Mouse (Mus musculus): Measurements from ENCODE around the gene Fabp7. TPM values are rescaled to one million over a fixed set of nuclear protein-coding genes. Genes with fewer than 3 reads are reported as not detected.

Fabp7 gene
- polyA plus RNA-seq, 1 experiment from 2014 or later, result 2,237 TPM

DNA sequence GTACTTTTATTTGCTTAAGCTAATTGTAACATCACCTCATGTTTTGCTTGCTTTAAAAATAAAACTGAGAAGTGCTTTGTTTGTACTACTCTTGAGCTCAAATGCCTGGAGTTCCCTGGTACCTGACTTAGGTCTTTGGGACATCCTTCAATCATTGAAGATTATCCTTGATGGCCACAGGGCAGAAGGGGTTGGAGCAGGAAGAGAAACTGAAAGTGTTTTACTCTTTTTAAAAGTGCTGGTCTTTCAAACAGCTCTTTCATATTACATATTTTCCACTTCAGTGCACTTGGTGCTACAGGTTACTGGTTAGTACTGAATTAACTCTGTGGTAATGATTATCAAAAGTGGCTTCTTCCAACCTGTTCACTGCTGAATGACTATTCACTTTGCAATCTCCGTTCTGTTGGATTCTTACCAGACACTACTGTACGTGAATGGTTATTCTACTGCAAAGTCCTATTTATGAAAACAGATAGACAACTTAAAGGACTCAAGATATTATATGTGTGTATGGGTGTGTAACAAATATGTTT lies 29.4 kb upstream of the Fabp7 start:
- Histone ChIP-seq H3K9me3 (ENCODE audit: control insufficient read depth, low read length) (no peaks in the 10 kb centered on the region), H3K36me3 (ENCODE audit: control insufficient read depth, insufficient read depth, low read length) (no peaks in the 10 kb centered on the region), H3K4me3 (ENCODE audit: low read depth, low read length) (no peak overlapping the region), H3K9ac (replicated peaks; ENCODE audit: low read depth, low read length) (no peak overlapping the region), H3K27me3 (ENCODE audit: control insufficient read depth, insufficient read depth, low read length) (no peaks in the 10 kb centered on the region), H3K4me1 (ENCODE audit: control insufficient read depth, insufficient read depth, low read length) (no peaks in the 10 kb centered on the region), H3K4me2 (ENCODE audit: low read depth, low read length) (no peak overlapping the region), H3K27ac (ENCODE audit: low read depth, low read length) (no peak overlapping the region)
- ATAC-seq (ENCODE audit: low read depth), result no peak
- whole genome bisulfite sequencing, result 97% methylated on average over 2 of the region's 2 CpGs

DNA sequence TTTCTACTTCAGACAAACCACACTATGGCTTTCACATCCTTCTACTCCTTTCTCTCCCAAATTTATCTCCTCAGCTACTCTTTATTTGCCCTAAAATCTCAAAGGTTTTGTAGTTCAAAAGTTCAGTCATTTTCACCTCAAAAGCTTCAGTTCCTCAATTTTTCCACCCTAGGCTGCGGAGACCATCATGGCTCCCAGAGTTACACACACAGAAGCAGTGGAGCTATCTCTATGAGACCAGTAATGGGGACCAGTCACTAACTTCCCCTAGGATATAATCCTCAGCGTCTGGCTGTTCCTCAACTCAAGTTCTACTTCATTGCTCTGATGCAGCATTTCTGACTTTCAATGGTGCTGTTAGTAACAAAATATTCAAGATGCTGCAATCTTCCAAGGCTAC lies 25.7 kb upstream of the Fabp7 start:
- H3K27ac ChIP-seq (ENCODE audit: low read depth, low read length), result no peak overlapping the region
- H3K4me2 ChIP-seq (ENCODE audit: low read depth, low read length), result no peak overlapping the region
- H3K9me3 ChIP-seq (ENCODE audit: control insufficient read depth, low read length), result no peaks in the 10 kb centered on the region
- H3K27me3 ChIP-seq (ENCODE audit: control insufficient read depth, insufficient read depth, low read length), result no peaks in the 10 kb centered on the region
- no peak overlapping the region for H3K4me3 ChIP-seq (ENCODE audit: low read depth, low read length)
- WGBS, result 92% methylated on average over 2 of the region's 2 CpGs
- ATAC-seq (ENCODE audit: low read depth), result no peak
- H3K36me3 ChIP-seq (ENCODE audit: control insufficient read depth, insufficient read depth, low read length), result no peaks in the 10 kb centered on the region
- no peaks in the 10 kb centered on the region for H3K4me1 ChIP-seq (ENCODE audit: control insufficient read depth, insufficient read depth, low read length)
- no peak overlapping the region for H3K9ac ChIP-seq (replicated peaks; ENCODE audit: low read depth, low read length)

DNA sequence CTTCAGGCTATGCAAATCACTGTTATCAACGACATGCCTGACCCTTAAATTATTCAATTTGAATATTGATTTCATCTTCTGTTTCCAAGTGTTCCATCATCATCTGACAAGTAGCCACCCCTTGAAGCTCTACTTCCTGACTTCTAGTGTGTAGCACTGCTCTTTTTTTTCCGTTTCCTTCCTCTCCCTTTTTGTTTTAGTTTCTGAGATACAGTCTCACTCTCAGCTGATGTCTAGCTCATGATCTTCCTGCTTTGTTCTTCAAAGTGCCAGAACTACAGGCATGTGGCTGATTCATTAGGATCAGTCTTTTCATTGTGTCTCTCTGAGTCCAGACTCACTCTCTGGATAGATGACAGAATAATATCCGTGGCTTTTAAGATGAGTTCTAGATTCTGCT lies 24.0 kb upstream of the Fabp7 start:
- H3K36me3 ChIP-seq (ENCODE audit: control insufficient read depth, insufficient read depth, low read length), result no peaks in the 10 kb centered on the region
- H3K27me3 ChIP-seq (ENCODE audit: control insufficient read depth, insufficient read depth, low read length), result no peaks in the 10 kb centered on the region
- no peaks in the 10 kb centered on the region for H3K4me1 ChIP-seq (ENCODE audit: control insufficient read depth, insufficient read depth, low read length)
- H3K4me2 ChIP-seq (ENCODE audit: low read depth, low read length), result no peak overlapping the region
- WGBS, result 72% methylated on average over 3 of the region's 3 CpGs
- H3K4me3 ChIP-seq (ENCODE audit: low read depth, low read length), result no peak overlapping the region
- no peak overlapping the region for H3K27ac ChIP-seq (ENCODE audit: low read depth, low read length)
- H3K9ac ChIP-seq (replicated peaks; ENCODE audit: low read depth, low read length), result no peak overlapping the region
- ATAC-seq (ENCODE audit: low read depth), result no peak
- H3K9me3 ChIP-seq (ENCODE audit: control insufficient read depth, low read length), result no peaks in the 10 kb centered on the region

DNA sequence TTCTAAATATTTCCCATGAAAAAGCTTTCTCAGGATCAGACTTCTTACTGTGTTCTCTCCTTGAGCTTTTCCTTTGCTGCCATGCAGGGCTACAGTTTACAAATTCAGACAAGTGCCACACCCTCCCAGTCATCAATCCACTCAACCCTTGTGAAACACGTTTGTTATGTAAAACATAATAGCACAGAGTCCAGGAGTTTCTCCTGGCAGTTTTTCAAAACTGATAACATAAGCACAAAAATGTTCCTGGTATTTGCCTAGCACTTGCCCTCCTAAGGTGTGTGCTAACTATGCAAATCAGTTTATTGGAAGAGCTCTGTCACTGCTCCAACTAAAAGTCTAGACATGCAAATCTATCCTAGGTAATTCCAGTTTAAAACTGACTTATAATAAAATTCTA lies 21.6 kb upstream of the Fabp7 start:
- WGBS, result 36% methylated on average over 1 of the region's 1 CpGs
- Histone ChIP-seq H3K4me3 (ENCODE audit: low read depth, low read length) (no peak overlapping the region), H3K27ac (ENCODE audit: low read depth, low read length) (no peak overlapping the region), H3K9ac (replicated peaks; ENCODE audit: low read depth, low read length) (no peak overlapping the region), H3K27me3 (ENCODE audit: control insufficient read depth, insufficient read depth, low read length) (no peaks in the 10 kb centered on the region), H3K4me1 (ENCODE audit: control insufficient read depth, insufficient read depth, low read length) (no peaks in the 10 kb centered on the region), H3K36me3 (ENCODE audit: control insufficient read depth, insufficient read depth, low read length) (no peaks in the 10 kb centered on the region), H3K4me2 (ENCODE audit: low read depth, low read length) (no peak overlapping the region), H3K9me3 (ENCODE audit: control insufficient read depth, low read length) (no peaks in the 10 kb centered on the region)
- ATAC-seq (ENCODE audit: low read depth), result no peak

DNA sequence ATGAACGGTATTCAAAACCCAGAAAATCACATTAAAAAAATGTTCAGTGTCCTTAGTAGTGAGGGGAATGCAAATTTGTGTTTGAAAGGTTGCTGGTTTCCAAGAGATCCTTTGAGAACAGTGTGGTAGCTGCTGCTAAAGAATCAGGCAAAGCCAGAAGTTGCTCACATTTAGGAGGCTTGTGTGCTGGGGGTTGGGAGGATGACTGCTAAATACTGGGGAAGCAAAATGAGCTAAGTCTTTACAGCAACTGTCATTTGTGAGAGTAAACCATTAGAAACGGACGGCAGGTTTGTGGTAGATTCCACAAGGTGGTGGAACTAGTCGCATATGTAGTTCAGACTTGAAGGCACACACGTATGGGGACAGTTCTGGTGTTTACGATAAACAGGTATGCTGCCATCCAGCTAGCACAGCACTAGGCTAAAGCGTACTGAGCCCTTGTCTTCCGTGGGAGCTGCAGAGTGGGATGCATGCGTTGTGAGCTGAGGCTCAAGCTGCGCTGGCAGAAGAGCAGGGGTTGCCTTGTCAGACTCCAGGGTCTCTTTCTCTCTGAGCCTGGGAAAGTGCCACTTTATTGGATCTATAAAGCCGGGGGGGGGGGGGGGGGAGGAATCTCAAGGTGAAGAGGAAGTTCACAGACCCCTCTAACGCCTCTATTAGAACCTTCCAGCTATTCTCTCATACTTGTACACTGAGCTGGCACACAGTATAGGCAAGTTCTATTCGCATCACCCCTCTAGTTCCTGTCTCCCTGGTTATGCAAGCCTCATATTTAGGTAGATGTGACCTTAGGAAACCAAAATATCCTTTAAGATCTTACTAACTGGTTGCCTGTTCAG lies 1.2 kb upstream of the Fabp7 start:
- Histone ChIP-seq H3K4me1 (ENCODE audit: control insufficient read depth, insufficient read depth, low read length) (peaks cover 4% of the 10 kb centered on the region; the same call in 1 of the 2 replicates), H3K4me2 (ENCODE audit: low read depth, low read length) (peak overlapping the region; percentile 50; the same call in 1 of the 2 replicates), H3K9me3 (ENCODE audit: control insufficient read depth, low read length) (no peaks in the 10 kb centered on the region), H3K36me3 (ENCODE audit: control insufficient read depth, insufficient read depth, low read length) (no peaks in the 10 kb centered on the region), H3K9ac (replicated peaks; ENCODE audit: low read depth, low read length) (no peak overlapping the region), H3K27ac (ENCODE audit: low read depth, low read length) (peak overlapping the region; percentile 83), H3K27me3 (ENCODE audit: control insufficient read depth, insufficient read depth, low read length) (no peaks in the 10 kb centered on the region), H3K4me3 (ENCODE audit: low read depth, low read length) (0 out of 2 replicates have a peak overlapping the region, but pooled peaks have one; percentile 10)
- peak; percentile 78 for ATAC-seq (ENCODE audit: low read depth)
- 7% methylated on average over 12 of the region's 13 CpGs for WGBS

GRCm38 (mm10) chr10:57784131-57784875 lies 378 bp upstream of the Fabp7 start:
- peak overlapping the region; percentile 83 for H3K27ac ChIP-seq (ENCODE audit: low read depth, low read length)
- peak overlapping the region; percentile 39 for H3K4me3 ChIP-seq (ENCODE audit: low read depth, low read length)
- peak overlapping the region; percentile 50 for H3K4me2 ChIP-seq (ENCODE audit: low read depth, low read length)
- ATAC-seq (ENCODE audit: low read depth), result peak; percentile 88
- no peaks in the 10 kb centered on the region for H3K27me3 ChIP-seq (ENCODE audit: control insufficient read depth, insufficient read depth, low read length)
- peaks cover 4% of the 10 kb centered on the region; the same call in 1 of the 2 replicates for H3K4me1 ChIP-seq (ENCODE audit: control insufficient read depth, insufficient read depth, low read length)
- no peaks in the 10 kb centered on the region for H3K9me3 ChIP-seq (ENCODE audit: control insufficient read depth, low read length)
- peak overlapping the region; percentile 60; the same call in 1 of the 2 replicates for H3K9ac ChIP-seq (replicated peaks; ENCODE audit: low read depth, low read length)
- 5% methylated on average over 7 of the region's 7 CpGs for WGBS
- no peaks in the 10 kb centered on the region for H3K36me3 ChIP-seq (ENCODE audit: control insufficient read depth, insufficient read depth, low read length)

DNA sequence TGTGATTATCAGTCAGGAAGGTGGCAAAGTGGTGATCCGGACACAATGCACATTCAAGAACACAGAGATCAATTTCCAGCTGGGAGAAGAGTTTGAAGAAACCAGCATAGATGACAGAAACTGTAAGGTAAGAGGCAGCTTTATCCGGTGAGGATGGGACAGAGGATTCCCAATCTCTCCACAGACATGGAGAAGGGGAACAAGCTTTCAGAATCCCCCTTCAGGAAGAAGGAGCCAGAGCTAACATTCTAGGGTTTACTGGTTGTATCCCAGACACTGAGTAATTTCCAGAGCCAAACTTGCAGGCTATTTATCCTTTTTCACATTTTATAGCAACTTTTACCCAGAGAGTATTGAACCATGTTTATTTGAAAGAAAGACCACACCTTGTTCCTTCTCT lies 871 bp downstream of the Fabp7 start:
- H3K9ac ChIP-seq (replicated peaks; ENCODE audit: low read depth, low read length), result peak overlapping the region; percentile 60
- 24% methylated on average over 2 of the region's 2 CpGs for WGBS
- H3K4me1 ChIP-seq (ENCODE audit: control insufficient read depth, insufficient read depth, low read length), result peaks cover 4% of the 10 kb centered on the region; the same call in 1 of the 2 replicates

GRCm38 (mm10) chr10:57792957-57793356 lies 8.3 kb downstream of the Fabp7 start:
- no peaks in the 10 kb centered on the region for H3K36me3 ChIP-seq (ENCODE audit: control insufficient read depth, insufficient read depth, low read length)
- no peaks in the 10 kb centered on the region for H3K9me3 ChIP-seq (ENCODE audit: control insufficient read depth, low read length)
- no peak overlapping the region for H3K4me2 ChIP-seq (ENCODE audit: low read depth, low read length)
- H3K27ac ChIP-seq (ENCODE audit: low read depth, low read length), result no peak overlapping the region
- H3K27me3 ChIP-seq (ENCODE audit: control insufficient read depth, insufficient read depth, low read length), result no peaks in the 10 kb centered on the region
- WGBS, result 93% methylated on average over 1 of the region's 1 CpGs
- 0 out of 2 replicates have a peak, but pooled peaks cover 3% of the 10 kb centered on the region for H3K4me1 ChIP-seq (ENCODE audit: control insufficient read depth, insufficient read depth, low read length)
- ATAC-seq (ENCODE audit: low read depth), result no peak
- H3K9ac ChIP-seq (replicated peaks; ENCODE audit: low read depth, low read length), result no peak overlapping the region
- H3K4me3 ChIP-seq (ENCODE audit: low read depth, low read length), result no peak overlapping the region

More for the DNA sequence above, 871 bp downstream of the Fabp7 start:
- H3K27me3 ChIP-seq (ENCODE audit: control insufficient read depth, insufficient read depth, low read length), result no peaks in the 10 kb centered on the region
- peak overlapping the region; percentile 39 for H3K4me3 ChIP-seq (ENCODE audit: low read depth, low read length)
- ATAC-seq (ENCODE audit: low read depth), result no peak
- peak overlapping the region; percentile 83 for H3K27ac ChIP-seq (ENCODE audit: low read depth, low read length)
- H3K36me3 ChIP-seq (ENCODE audit: control insufficient read depth, insufficient read depth, low read length), result no peaks in the 10 kb centered on the region
- H3K9me3 ChIP-seq (ENCODE audit: control insufficient read depth, low read length), result no peaks in the 10 kb centered on the region
- H3K4me2 ChIP-seq (ENCODE audit: low read depth, low read length), result peak overlapping the region; percentile 50

All from neural tube, embryonic 14.5 days (tissue).